Mouse (Mus musculus): Measurements from ENCODE around the gene Rad54l2. TPM values are rescaled to one million over a fixed set of nuclear protein-coding genes. Genes with fewer than 3 reads are reported as not detected.

The Rad54l2 gene
- polyA plus RNA-seq, 1 experiment from 2014 or later = 5.3 TPM

- ATAC-seq = peak; percentile 57
- H3K27me3 ChIP-seq (replicated peaks; ENCODE audit: control insufficient read depth, insufficient read depth, low read length) = no peaks in the 10 kb centered on the region
- 35% methylated on average over 8 of the region's 8 CpGs for WGBS
- no peak overlapping the region for H3K27ac ChIP-seq (ENCODE audit: low read depth, low read length)
- H3K36me3 ChIP-seq (ENCODE audit: control insufficient read depth, insufficient read depth, low read length) = no peaks in the 10 kb centered on the region
- no peak overlapping the region for H3K9ac ChIP-seq (ENCODE audit: low read depth, low read length)
- H3K9me3 ChIP-seq (ENCODE audit: control insufficient read depth, low read length) = no peaks in the 10 kb centered on the region
- peaks cover 7% of the 10 kb centered on the region for H3K4me1 ChIP-seq (ENCODE audit: control insufficient read depth, insufficient read depth, low read depth, low read length)
- H3K4me3 ChIP-seq (ENCODE audit: low read length) = no peak overlapping the region
- peak overlapping the region; percentile 32 for H3K4me2 ChIP-seq (ENCODE audit: low read length)
These were observed 101.9 kb downstream of the Rad54l2 start for GRCm38 (mm10) chr9:106686983-106687650.

GRCm38 (mm10) chr9:106685249-106686101 is 103.5 kb downstream of the Rad54l2 start, which contains the start of gene Tex264:
Gene Tex264 (minus strand): TSS chr9:106685927.
- peak within 1 kb of the TSS; percentile 96 for H3K4me2 ChIP-seq (ENCODE audit: low read length)
- peak within 1 kb of the TSS; percentile 74 for H3K9ac ChIP-seq (ENCODE audit: low read depth, low read length)
- WGBS = under 1% methylated on average over 57 of the region's 86 CpGs
- H3K9me3 ChIP-seq (ENCODE audit: control insufficient read depth, low read length) = no peaks in the 10 kb centered on the region
- no peaks in the 10 kb centered on the region for H3K27me3 ChIP-seq (replicated peaks; ENCODE audit: control insufficient read depth, insufficient read depth, low read length)
- peak; percentile 90 for ATAC-seq
- peaks cover 7% of the 10 kb centered on the region for H3K4me1 ChIP-seq (ENCODE audit: control insufficient read depth, insufficient read depth, low read depth, low read length)
- H3K36me3 ChIP-seq (ENCODE audit: control insufficient read depth, insufficient read depth, low read length) = peaks cover 6% of the 10 kb centered on the region; the same call in 1 of the 2 replicates
- H3K4me3 ChIP-seq (ENCODE audit: low read length) = peak within 1 kb of the TSS; percentile 61
- peak within 1 kb of the TSS; percentile 49 for H3K27ac ChIP-seq (ENCODE audit: low read depth, low read length)

GRCm38 (mm10) chr9:106684918-106685248 is 104.1 kb downstream of the Rad54l2 start:
- peak; percentile 19 for ATAC-seq
- peak overlapping the region; percentile 74 for H3K9ac ChIP-seq (ENCODE audit: low read depth, low read length)
- H3K4me2 ChIP-seq (ENCODE audit: low read length) = peak overlapping the region; percentile 96
- H3K4me3 ChIP-seq (ENCODE audit: low read length) = peak overlapping the region; percentile 61
- 7% methylated on average over 11 of the region's 14 CpGs for WGBS
- H3K4me1 ChIP-seq (ENCODE audit: control insufficient read depth, insufficient read depth, low read depth, low read length) = peaks cover 7% of the 10 kb centered on the region
- H3K36me3 ChIP-seq (ENCODE audit: control insufficient read depth, insufficient read depth, low read length) = peaks cover 10% of the 10 kb centered on the region; the same call in 1 of the 2 replicates
- no peak overlapping the region; the same call in 1 of the 2 replicates for H3K27ac ChIP-seq (ENCODE audit: low read depth, low read length)
- H3K9me3 ChIP-seq (ENCODE audit: control insufficient read depth, low read length) = no peaks in the 10 kb centered on the region
- H3K27me3 ChIP-seq (replicated peaks; ENCODE audit: control insufficient read depth, insufficient read depth, low read length) = no peaks in the 10 kb centered on the region

GRCm38 (mm10) chr9:106684093-106684872 is 104.7 kb downstream of the Rad54l2 start:
- H3K27ac ChIP-seq (ENCODE audit: low read depth, low read length) = no peak overlapping the region
- 83% methylated on average over 6 of the region's 6 CpGs for WGBS
- H3K4me3 ChIP-seq (ENCODE audit: low read length) = peak overlapping the region; percentile 61
- ATAC-seq = no peak
- H3K4me2 ChIP-seq (ENCODE audit: low read length) = peak overlapping the region; percentile 96
- H3K9ac ChIP-seq (ENCODE audit: low read depth, low read length) = peak overlapping the region; percentile 74
- H3K9me3 ChIP-seq (ENCODE audit: control insufficient read depth, low read length) = no peaks in the 10 kb centered on the region
- H3K36me3 ChIP-seq (ENCODE audit: control insufficient read depth, insufficient read depth, low read length) = peaks cover 16% of the 10 kb centered on the region
- H3K27me3 ChIP-seq (replicated peaks; ENCODE audit: control insufficient read depth, insufficient read depth, low read length) = no peaks in the 10 kb centered on the region
- H3K4me1 ChIP-seq (ENCODE audit: control insufficient read depth, insufficient read depth, low read depth, low read length) = peaks cover 7% of the 10 kb centered on the region

GRCm38 (mm10) chr9:106681026-106681425 is 108.0 kb downstream of the Rad54l2 start:
- no peak overlapping the region for H3K4me2 ChIP-seq (ENCODE audit: low read length)
- H3K9me3 ChIP-seq (ENCODE audit: control insufficient read depth, low read length) = no peaks in the 10 kb centered on the region
- H3K4me3 ChIP-seq (ENCODE audit: low read length) = no peak overlapping the region
- peaks cover 24% of the 10 kb centered on the region for H3K36me3 ChIP-seq (ENCODE audit: control insufficient read depth, insufficient read depth, low read length)
- H3K27me3 ChIP-seq (replicated peaks; ENCODE audit: control insufficient read depth, insufficient read depth, low read length) = no peaks in the 10 kb centered on the region
- H3K4me1 ChIP-seq (ENCODE audit: control insufficient read depth, insufficient read depth, low read depth, low read length) = peaks cover 7% of the 10 kb centered on the region
- H3K27ac ChIP-seq (ENCODE audit: low read depth, low read length) = no peak overlapping the region
- no peak for ATAC-seq
- 86% methylated on average over 9 of the region's 9 CpGs for WGBS
- no peak overlapping the region for H3K9ac ChIP-seq (ENCODE audit: low read depth, low read length)

- Histone ChIP-seq H3K4me3 (ENCODE audit: low read length) (no peak overlapping the region), H3K9ac (ENCODE audit: low read depth, low read length) (no peak overlapping the region), H3K27ac (ENCODE audit: low read depth, low read length) (no peak overlapping the region), H3K4me2 (ENCODE audit: low read length) (no peak overlapping the region), H3K4me1 (ENCODE audit: control insufficient read depth, insufficient read depth, low read depth, low read length) (no peaks in the 10 kb centered on the region), H3K36me3 (ENCODE audit: control insufficient read depth, insufficient read depth, low read length) (peaks cover 30% of the 10 kb centered on the region), H3K9me3 (ENCODE audit: control insufficient read depth, low read length) (no peaks in the 10 kb centered on the region), H3K27me3 (replicated peaks; ENCODE audit: control insufficient read depth, insufficient read depth, low read length) (no peaks in the 10 kb centered on the region)
- no peak for ATAC-seq
- 75% methylated on average over 4 of the region's 4 CpGs for WGBS
These were observed 110.8 kb downstream of the Rad54l2 start for GRCm38 (mm10) chr9:106678242-106678641.

- Histone ChIP-seq H3K4me2 (ENCODE audit: low read length) (no peak overlapping the region), H3K4me3 (ENCODE audit: low read length) (no peak overlapping the region), H3K4me1 (ENCODE audit: control insufficient read depth, insufficient read depth, low read depth, low read length) (no peaks in the 10 kb centered on the region), H3K9ac (ENCODE audit: low read depth, low read length) (no peak overlapping the region), H3K27ac (ENCODE audit: low read depth, low read length) (no peak overlapping the region), H3K9me3 (ENCODE audit: control insufficient read depth, low read length) (no peaks in the 10 kb centered on the region), H3K36me3 (ENCODE audit: control insufficient read depth, insufficient read depth, low read length) (peaks cover 32% of the 10 kb centered on the region), H3K27me3 (replicated peaks; ENCODE audit: control insufficient read depth, insufficient read depth, low read length) (no peaks in the 10 kb centered on the region)
- ATAC-seq = no peak
- 92% methylated on average over 5 of the region's 5 CpGs for WGBS
These were observed 111.3 kb downstream of the Rad54l2 start for GRCm38 (mm10) chr9:106677702-106678101.

- H3K36me3 ChIP-seq (ENCODE audit: control insufficient read depth, insufficient read depth, low read length) = peaks cover 29% of the 10 kb centered on the region
- H3K27ac ChIP-seq (ENCODE audit: low read depth, low read length) = no peak overlapping the region
- H3K9ac ChIP-seq (ENCODE audit: low read depth, low read length) = no peak overlapping the region
- no peaks in the 10 kb centered on the region for H3K4me1 ChIP-seq (ENCODE audit: control insufficient read depth, insufficient read depth, low read depth, low read length)
- no peak overlapping the region for H3K4me3 ChIP-seq (ENCODE audit: low read length)
- H3K9me3 ChIP-seq (ENCODE audit: control insufficient read depth, low read length) = no peaks in the 10 kb centered on the region
- H3K27me3 ChIP-seq (replicated peaks; ENCODE audit: control insufficient read depth, insufficient read depth, low read length) = no peaks in the 10 kb centered on the region
- H3K4me2 ChIP-seq (ENCODE audit: low read length) = no peak overlapping the region
- WGBS = 77% methylated on average over 4 of the region's 4 CpGs
- no peak for ATAC-seq
These were observed 112.4 kb downstream of the Rad54l2 start for GRCm38 (mm10) chr9:106676571-106676970.
